Mouse (Mus musculus) stomach, postnatal 0 days (tissue): ENCODE measurements around the gene C2cd4d. TPM values are rescaled to one million over a fixed set of nuclear protein-coding genes. Genes with fewer than 3 reads are reported as not detected.

ENCODE experiments used
- ATAC-seq: fragments of 200-750 bp; cut with Nextera tagmentation; 2 replicates; pipeline ENCODE4 v1.8.0; 2017; ENCODE audit not compliant: low FRiP score, low TSS enrichment
- DNase-seq: peaks from one replicate; pipeline ENCODE4 v3.0.0-alpha.2; 2016; ENCODE audit warnings: low spot score
- H3K27ac ChIP-seq: fragments of 300-500 bp; sonication (generic); replicated peaks from 2 replicates; pipeline ENCODE4 v1.5.1; 2014; ENCODE audit warnings: mild to moderate bottlenecking, control low read depth
- H3K27me3 ChIP-seq: fragments of 300-500 bp; sonication (generic); 2 replicates; pipeline ENCODE4 v1.6.1; 2014; ENCODE audit warnings: low read length; ENCODE audit not compliant: control insufficient read depth, insufficient read depth
- H3K36me3 ChIP-seq: fragments of 300-500 bp; sonication (generic); 2 replicates; pipeline ENCODE4 v1.6.1; 2014; ENCODE audit warnings: low read length, mixed read lengths; ENCODE audit not compliant: control insufficient read depth, insufficient read depth
- H3K4me1 ChIP-seq: fragments of 300-500 bp; sonication (generic); replicated peaks from 2 replicates; pipeline ENCODE4 v1.6.1; 2014; ENCODE audit warnings: antibody characterized with exemption; ENCODE audit not compliant: control insufficient read depth, insufficient read depth
- H3K4me2 ChIP-seq: fragments of 300-500 bp; sonication (generic); replicated peaks from 2 replicates; pipeline ENCODE4 v1.6.1; 2014; ENCODE audit warnings: low read depth, mild to moderate bottlenecking, control low read depth, moderate library complexity
- H3K4me3 ChIP-seq: fragments of 300-500 bp; sonication (generic); 2 replicates; pipeline ENCODE4 v1.5.1; 2014; ENCODE audit warnings: low read depth, low read length, control low read depth
- H3K9ac ChIP-seq: fragments of 300-500 bp; sonication (generic); 2 replicates; pipeline ENCODE4 v1.6.1; 2014; ENCODE audit warnings: mild to moderate bottlenecking, low read length, control low read depth, mixed read lengths
- H3K9me3 ChIP-seq: fragments of 300-500 bp; sonication (generic); 2 replicates; pipeline ENCODE4 v1.6.1; 2016; ENCODE audit warnings: low read length; ENCODE audit not compliant: control insufficient read depth
- CTCF ChIP-seq: IDR thresholded peaks from 2 replicates; pipeline ENCODE4 v1.5.1; 2016; ENCODE audit warnings: antibody characterized with exemption, low read depth, mild to moderate bottlenecking, moderate library complexity
- EP300 ChIP-seq: optimal IDR thresholded peaks from 2 replicates; pipeline ENCODE3; 2016; ENCODE audit warnings: antibody characterized with exemption
- WGBS: fragments of 180-500 bp; shearing (Covaris S2); extraction: QIAGEN DNeasy Blood & Tissue Kit; methylation state at CpG from one replicate; pipeline ENCODE4 v1.1.7; 2014; 5-methylcytosine and 5-hydroxymethylcytosine counted together
- polyA plus RNA-seq: library from polyadenylated mRNA; unstranded; fragments of >200 nt; fragmentation: Nextera tagmentation; extraction: Ambion mirVana; gene quantifications from 2 replicates; pipeline ENCODE4 v1.2.1, GENCODE M21; 2015

C2cd4d gene
- polyA plus RNA-seq, 1 experiment from 2014 or later: 0.82 TPM

GRCm38 (mm10) chr3:94366761-94367160 is 4.5 kb downstream of the C2cd4d start:
- Histone ChIP-seq H3K9me3 (no peaks in the 10 kb centered on the region), H3K4me3 (no peak overlapping the region), H3K9ac (no peak overlapping the region), H3K27me3 (no peaks in the 10 kb centered on the region), H3K27ac (no peak overlapping the region), H3K4me1 (peaks cover 3% of the 10 kb centered on the region; the same call in 1 of the 2 replicates), H3K4me2 (no peak overlapping the region), H3K36me3 (no peaks in the 10 kb centered on the region)
- TF ChIP-seq CTCF (peak; percentile 96), EP300 (no peak)
- DNase-seq (peak; percentile 86), ATAC-seq (peak; percentile 49)
- WGBS: 6% methylated on average over 3 of the region's 3 CpGs

DNA sequence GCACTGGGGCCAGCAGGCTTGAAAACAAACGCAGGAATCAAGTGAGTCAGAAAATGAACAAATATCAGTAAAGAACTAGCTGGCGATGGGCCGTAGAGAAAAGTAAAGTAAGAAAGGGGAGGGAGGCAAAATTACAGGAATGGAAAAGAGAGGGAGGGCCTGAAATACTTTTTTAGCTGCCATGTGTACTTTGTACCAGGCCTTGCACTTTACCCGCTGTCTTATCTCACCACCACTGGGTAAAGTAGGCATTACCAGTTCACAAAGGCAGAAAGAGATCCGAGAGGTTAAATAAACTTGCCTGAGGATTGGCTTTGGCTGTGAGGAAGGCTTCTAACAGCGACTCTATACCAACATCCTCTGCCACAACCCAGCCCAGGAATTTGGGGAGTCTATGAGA is 5.3 kb downstream of the C2cd4d start:
- ATAC-seq (no peak), DNase-seq (peak; percentile 42)
- no peak overlapping the region for H3K9ac ChIP-seq
- H3K27ac ChIP-seq: no peak overlapping the region
- no peaks in the 10 kb centered on the region for H3K9me3 ChIP-seq
- no peak overlapping the region for H3K4me2 ChIP-seq
- no peaks in the 10 kb centered on the region for H3K27me3 ChIP-seq
- no peaks in the 10 kb centered on the region for H3K36me3 ChIP-seq
- TF ChIP-seq EP300 (no peak), CTCF (no peak)
- H3K4me1 ChIP-seq: peaks cover 3% of the 10 kb centered on the region; the same call in 1 of the 2 replicates
- H3K4me3 ChIP-seq: no peak overlapping the region
- 56% methylated on average over 6 of the region's 6 CpGs for WGBS

DNA sequence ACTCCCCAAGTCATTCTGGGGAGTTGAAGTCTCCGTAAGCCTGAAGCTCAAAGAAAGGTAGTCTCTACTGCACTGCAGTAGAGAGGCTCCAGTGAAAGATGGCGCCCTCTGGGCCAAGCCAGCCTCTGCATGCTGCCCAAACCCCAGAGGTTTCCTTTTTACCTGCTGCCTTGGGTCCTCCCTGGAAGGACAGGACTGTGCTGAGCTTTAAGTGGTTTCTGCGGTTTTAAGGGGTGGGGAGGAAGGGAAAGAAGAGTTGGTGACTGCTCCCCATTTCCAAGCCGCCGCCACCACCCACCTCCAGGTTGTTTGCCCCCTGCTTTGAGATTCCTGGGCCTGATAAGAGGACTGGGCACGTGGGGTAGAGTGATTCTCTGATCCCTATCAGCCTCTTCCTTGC is 6.4 kb downstream of the C2cd4d start:
- Histone ChIP-seq H3K4me1 (peaks cover 3% of the 10 kb centered on the region; the same call in 1 of the 2 replicates), H3K9ac (no peak overlapping the region), H3K27ac (no peak overlapping the region), H3K36me3 (no peaks in the 10 kb centered on the region), H3K4me2 (no peak overlapping the region), H3K27me3 (no peaks in the 10 kb centered on the region), H3K4me3 (no peak overlapping the region), H3K9me3 (no peaks in the 10 kb centered on the region)
- TF ChIP-seq CTCF (no peak), EP300 (no peak)
- DNase-seq: no peak
- WGBS: 70% methylated on average over 6 of the region's 6 CpGs
- ATAC-seq: no peak

DNA sequence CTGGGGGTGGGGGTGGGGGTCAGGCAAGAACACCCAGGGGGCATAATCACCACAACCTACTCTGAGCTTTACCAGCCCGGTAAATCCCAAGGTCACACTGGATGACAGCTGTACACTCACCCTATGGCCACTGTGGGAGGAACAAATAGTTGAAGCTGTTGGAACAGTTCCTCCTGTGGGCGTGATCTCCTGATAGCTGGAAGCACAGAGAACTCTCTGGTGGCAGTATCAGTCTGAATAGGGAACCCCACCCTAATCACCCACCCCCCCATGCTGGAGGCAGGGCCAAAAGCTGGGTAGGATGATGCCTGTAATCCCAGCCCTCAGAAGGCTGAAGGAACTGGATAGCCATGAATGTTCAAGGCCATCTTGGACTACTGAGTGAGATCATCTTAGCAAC is 7.5 kb downstream of the C2cd4d start:
- TF ChIP-seq EP300 (no peak), CTCF (no peak)
- H3K4me3 ChIP-seq: no peak overlapping the region
- H3K4me2 ChIP-seq: no peak overlapping the region
- no peaks in the 10 kb centered on the region for H3K27me3 ChIP-seq
- WGBS: 33% methylated on average over 2 of the region's 2 CpGs
- H3K27ac ChIP-seq: 0 out of 2 replicates have a peak overlapping the region, but pooled peaks have one; percentile 45
- H3K4me1 ChIP-seq: no peaks in the 10 kb centered on the region
- H3K9ac ChIP-seq: no peak overlapping the region
- DNase-seq: peak; percentile 71
- H3K9me3 ChIP-seq: no peaks in the 10 kb centered on the region
- ATAC-seq: peak; percentile 35
- H3K36me3 ChIP-seq: no peaks in the 10 kb centered on the region

GRCm38 (mm10) chr3:94371637-94372036 is 9.4 kb downstream of the C2cd4d start:
- DNase-seq (peak; percentile 96), ATAC-seq (peak; percentile 86)
- no peaks in the 10 kb centered on the region for H3K9me3 ChIP-seq
- H3K27ac ChIP-seq: peak overlapping the region; percentile 61; the same call in 1 of the 2 replicates
- no peaks in the 10 kb centered on the region for H3K4me1 ChIP-seq
- H3K4me3 ChIP-seq: no peak overlapping the region; the same call in 1 of the 2 replicates
- no peaks in the 10 kb centered on the region for H3K27me3 ChIP-seq
- peak overlapping the region; percentile 29 for H3K4me2 ChIP-seq
- TF ChIP-seq EP300: no peak
- no peak for TF ChIP-seq CTCF
- H3K36me3 ChIP-seq: no peaks in the 10 kb centered on the region
- H3K9ac ChIP-seq: peak overlapping the region; percentile 18
- WGBS: 2% methylated on average over 11 of the region's 11 CpGs

GRCm38 (mm10) chr3:94372038-94372437 is 9.8 kb downstream of the C2cd4d start:
- TF ChIP-seq EP300: no peak
- no peak for TF ChIP-seq CTCF
- Histone ChIP-seq H3K27ac (peak overlapping the region; percentile 61; the same call in 1 of the 2 replicates), H3K9ac (peak overlapping the region; percentile 18), H3K4me1 (no peaks in the 10 kb centered on the region), H3K27me3 (no peaks in the 10 kb centered on the region), H3K4me3 (no peak overlapping the region; the same call in 1 of the 2 replicates), H3K9me3 (no peaks in the 10 kb centered on the region), H3K36me3 (no peaks in the 10 kb centered on the region), H3K4me2 (peak overlapping the region; percentile 29; the same call in 1 of the 2 replicates)
- DNase-seq (no peak), ATAC-seq (no peak)
- WGBS: 5% methylated on average over 3 of the region's 3 CpGs
